Mouse (Mus musculus): Measurements from ENCODE around the gene Pbx1.

Pbx1 gene

DNA sequence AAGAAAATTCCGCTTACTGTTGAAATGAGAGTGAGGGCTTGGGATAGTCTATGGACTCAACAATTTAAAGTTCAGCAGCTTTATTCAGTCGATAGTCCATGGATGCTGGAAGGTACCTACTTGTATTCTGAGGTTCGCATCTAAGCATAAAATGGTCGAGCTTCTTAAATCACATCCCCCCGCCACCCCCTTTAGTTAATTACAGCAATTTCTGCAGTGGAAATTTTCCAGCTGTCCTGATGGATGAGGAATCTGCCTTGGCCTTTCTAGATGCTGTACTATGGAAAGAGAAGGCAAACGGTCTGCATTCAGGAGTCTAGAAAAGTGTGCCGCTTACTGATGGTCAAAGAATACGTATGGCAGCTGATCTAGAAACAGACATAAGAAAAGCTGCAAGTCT, 262.3 kb downstream of the Pbx1 start:
- DNase-seq (ENCODE audit: low spot score in 2 of 2): no peak

GRCm38 (mm10) chr1:168169052-168169779, 262.9 kb downstream of the Pbx1 start:
- no peak for DNase-seq (ENCODE audit: low spot score in 2 of 2)

- DNase-seq (ENCODE audit: low spot score in 2 of 2): no peak
These were observed 264.3 kb downstream of the Pbx1 start for GRCm38 (mm10) chr1:168167781-168168180.

GRCm38 (mm10) chr1:168166841-168167240, 265.2 kb downstream of the Pbx1 start:
- DNase-seq (ENCODE audit: low spot score in 2 of 2): no peak

GRCm38 (mm10) chr1:168164945-168165344, 267.1 kb downstream of the Pbx1 start:
- DNase-seq (ENCODE audit: low spot score in 2 of 2): no peak

- no peak for DNase-seq (ENCODE audit: low spot score in 2 of 2)
These were observed 268.4 kb downstream of the Pbx1 start for GRCm38 (mm10) chr1:168163521-168164233.

DNA sequence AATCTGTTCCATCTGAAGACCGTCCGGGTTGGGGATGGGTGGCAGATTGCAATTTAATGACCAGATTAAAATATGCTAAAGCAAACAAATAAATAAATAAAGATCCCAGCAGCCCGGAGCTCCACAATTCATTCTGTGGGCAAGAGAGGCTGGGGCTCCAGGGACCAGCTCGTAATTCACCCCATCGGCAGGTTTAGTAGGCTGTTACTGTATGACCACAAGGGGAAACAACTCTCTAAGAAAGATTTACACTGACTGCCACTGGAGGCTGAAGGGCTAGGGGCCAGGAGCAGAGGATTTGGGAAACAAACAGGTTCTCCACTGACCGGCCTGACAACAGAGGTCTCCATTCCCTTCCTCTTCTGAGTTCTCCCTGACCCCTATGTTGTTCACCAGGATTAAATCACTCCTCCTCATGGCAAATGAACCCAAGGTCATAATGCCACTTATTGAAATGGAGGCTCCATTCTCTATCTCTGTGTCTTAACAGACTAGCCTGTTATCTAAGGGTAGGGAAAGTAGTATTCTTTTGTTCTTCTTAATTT, 292.9 kb downstream of the Pbx1 start:
- no peak for DNase-seq (ENCODE audit: low spot score in 2 of 2)

DNA sequence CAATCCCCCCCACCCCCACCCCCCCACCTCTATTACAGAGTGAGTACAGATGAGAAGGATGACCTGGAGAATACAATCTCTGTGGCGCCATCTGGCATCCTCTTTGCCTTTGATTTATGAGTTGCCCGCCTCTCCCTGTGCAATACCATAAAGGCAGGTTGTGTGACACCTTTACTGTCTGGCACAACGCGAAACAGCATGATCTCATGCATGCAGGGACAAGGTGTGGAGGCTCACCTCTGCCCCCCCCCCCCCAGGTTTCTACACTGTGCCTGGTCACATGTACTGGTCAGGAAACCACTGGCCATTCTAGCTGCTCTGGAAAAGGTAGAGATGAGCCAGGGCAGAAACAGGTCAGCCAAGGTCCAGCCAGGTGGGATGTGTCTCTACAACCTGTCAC, 293.4 kb downstream of the Pbx1 start:
- no peak for DNase-seq (ENCODE audit: low spot score in 2 of 2)

DNA sequence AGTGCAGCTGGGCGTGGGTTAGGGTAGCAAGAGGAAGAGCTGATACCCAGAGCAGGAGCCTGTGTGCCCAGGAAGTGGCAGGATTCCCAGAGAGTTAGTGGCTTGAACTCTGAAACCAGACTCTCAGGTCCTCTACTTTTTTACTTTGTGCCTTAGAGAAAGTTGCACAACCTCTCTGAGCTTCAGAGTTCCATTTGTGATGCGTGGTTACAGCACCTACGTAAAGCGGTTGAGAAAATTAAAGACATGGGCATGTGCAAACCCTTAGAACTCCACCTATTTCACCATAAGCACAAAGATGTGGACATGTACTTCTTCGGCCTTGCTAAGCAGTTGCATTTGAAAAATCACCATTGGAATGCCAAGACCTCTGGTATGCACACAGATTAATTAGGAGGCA, 294.2 kb downstream of the Pbx1 start:
- no peak for DNase-seq (ENCODE audit: low spot score in 2 of 2)

GRCm38 (mm10) chr1:168135545-168135944, 296.5 kb downstream of the Pbx1 start:
- no peak for DNase-seq (ENCODE audit: low spot score in 2 of 2)

DNA sequence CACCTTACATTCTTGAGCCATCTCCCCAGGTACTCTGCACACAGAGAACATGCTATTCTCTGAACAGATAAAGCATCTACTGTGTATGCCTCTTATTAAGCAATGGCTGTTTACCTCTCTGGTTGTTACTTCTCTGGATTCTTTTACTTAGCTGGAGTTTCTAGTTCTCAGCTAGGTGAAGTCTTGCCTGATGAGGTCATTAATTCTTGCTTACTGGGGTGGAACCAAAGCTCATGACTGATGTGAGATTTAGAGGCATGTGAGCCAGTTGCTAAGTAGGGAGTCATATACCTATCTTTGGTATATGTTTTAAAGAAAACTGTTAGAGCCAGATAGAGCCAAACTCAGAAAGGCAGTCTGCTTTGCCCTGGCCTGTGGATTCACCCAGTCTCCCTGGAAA, 298.4 kb downstream of the Pbx1 start:
- DNase-seq (ENCODE audit: low spot score in 2 of 2): no peak

GRCm38 (mm10) chr1:168128004-168128403, 304.1 kb downstream of the Pbx1 start:
- DNase-seq (ENCODE audit: low spot score in 2 of 2): no peak

GRCm38 (mm10) chr1:168124643-168125490, 307.2 kb downstream of the Pbx1 start:
- no peak for DNase-seq (ENCODE audit: low spot score in 2 of 2)

GRCm38 (mm10) chr1:168118077-168118476, 314.0 kb downstream of the Pbx1 start:
- DNase-seq (ENCODE audit: low spot score in 2 of 2): no peak

DNA sequence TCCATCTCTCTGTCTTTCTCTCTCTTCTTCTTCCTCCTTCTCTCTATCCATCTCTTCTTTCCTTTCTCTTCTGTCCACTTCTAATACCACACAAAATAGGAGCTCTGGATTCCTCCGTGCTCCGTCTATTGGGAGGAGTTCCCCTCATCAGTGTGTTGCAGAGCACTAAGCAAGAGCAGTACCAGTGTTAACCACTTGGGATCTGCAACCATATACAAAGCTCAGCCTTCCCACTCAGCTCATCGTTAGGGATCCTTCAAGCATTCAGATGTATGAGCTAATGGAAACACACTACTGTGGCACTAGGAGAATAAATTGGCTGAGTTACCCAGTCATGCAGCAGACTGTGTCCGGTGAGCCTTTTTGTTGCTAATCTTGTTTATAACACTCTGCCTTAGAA, 314.7 kb downstream of the Pbx1 start:
- DNase-seq (ENCODE audit: low spot score in 2 of 2): no peak

DNA sequence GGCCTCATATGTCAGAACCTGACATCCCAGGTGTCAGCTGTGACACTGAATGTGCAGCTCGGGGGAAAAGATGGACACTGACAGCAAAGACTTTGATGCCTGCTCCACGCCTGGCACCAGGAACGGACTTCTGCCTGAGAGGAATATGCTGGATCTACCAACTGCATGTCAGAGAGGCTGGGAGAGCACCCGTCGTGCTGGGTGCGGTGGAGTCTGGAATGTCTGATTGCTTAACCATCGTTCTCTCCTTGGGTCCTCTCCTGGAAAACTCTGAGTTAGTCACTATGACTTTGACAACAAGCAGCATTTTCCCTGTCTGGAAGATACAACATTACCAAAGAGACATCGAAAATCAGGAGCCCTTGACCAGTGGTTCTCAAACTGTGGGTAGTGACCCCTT, 322.3 kb downstream of the Pbx1 start:
- no peak for DNase-seq (ENCODE audit: low spot score in 2 of 2)

- no peak for DNase-seq (ENCODE audit: low spot score in 2 of 2)
These were observed 328.2 kb downstream of the Pbx1 start for GRCm38 (mm10) chr1:168103821-168104220.

DNA sequence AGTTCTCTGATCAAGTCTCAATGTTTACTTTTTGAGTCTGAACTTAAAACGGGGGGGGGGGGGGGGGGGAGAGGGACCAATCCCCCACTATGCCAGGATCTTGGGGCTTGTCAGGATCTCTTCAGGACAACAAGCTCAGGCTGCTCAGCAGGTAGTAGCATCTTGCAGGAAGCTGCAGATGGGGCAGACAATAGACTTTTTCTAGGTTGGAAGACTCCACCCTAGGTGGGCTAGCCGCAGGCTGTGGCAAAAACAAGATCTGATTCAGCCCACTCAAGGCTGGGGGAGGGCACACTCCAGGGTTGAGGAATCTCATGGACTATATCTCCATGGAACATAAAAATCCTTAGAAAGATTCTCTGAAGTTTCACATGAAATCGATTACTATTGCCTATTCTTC, 330.6 kb downstream of the Pbx1 start:
- no peak for DNase-seq (ENCODE audit: low spot score in 2 of 2)

DNA sequence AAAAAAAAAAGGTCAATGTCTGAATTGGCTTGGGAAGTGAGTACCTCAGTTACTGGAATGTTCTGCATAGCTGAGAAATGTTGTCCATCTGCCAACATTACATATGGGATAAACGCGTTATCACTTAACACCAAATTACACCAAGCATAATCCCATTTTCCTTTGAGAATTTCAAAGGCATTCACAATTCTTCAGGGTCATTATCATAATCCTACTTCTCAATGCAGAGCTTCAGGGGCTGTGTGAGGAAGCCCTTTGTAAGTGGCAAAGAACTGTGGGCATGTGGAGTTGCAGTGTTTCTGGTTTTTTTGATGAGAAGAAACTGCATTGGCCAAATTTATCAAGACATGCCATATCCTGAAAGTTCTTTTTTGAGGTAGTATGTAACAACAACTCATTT, 333.3 kb downstream of the Pbx1 start:
- DNase-seq (ENCODE audit: low spot score in 2 of 2): no peak

DNA sequence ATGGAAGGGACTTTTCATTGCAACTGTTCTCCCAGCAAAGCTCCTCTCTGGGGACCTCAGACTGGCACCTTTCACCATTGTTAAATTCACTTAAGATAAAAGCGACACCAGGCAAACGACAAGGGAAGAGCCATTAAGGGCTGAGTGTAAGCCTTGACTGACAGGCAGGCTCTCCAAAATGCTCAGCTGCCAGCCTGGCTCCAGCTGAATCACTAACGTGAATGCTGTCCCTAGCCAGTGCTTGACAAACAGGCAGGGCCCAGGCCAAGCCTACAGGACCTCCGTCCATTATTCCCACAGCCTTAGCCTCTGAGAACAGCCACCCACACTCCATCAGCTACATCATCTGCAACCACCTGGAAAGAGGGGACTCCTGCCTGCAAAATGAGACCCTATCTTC, 337.4 kb downstream of the Pbx1 start:
- DNase-seq (ENCODE audit: low spot score in 2 of 2): no peak

- no peak for DNase-seq (ENCODE audit: low spot score in 2 of 2)
These were observed 339.0 kb downstream of the Pbx1 start for GRCm38 (mm10) chr1:168093044-168093443.

DNA sequence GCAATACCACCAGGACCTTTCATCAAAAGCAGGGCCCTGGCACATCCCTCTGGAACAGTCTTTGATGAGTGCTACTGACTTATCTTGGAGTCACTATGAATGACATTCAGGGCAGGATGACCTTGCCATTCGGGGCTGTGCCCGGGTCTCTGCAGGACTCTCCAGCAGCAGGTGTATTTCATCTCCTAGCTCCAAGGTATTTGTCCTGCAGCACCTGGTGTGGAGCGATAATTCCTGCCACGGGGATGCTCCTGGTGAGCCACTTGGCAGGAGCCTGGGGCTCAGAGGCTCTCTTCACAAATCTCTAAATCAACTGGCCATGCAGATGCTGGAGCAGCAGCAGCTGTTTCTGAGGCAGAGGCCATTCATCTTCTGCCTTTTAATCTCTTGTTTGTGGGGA, 340.4 kb downstream of the Pbx1 start:
- no peak for DNase-seq (ENCODE audit: low spot score in 2 of 2)

Data from natural killer cell, adult 2 months (primary cell).